Mouse (Mus musculus) thymus, adult 2 months (tissue): ENCODE data around the gene Mad1l1.

Experiments used
- CTCF ChIP-seq: fragments of 200-500 bp; IDR thresholded peaks from 2 replicates; pipeline ENCODE4 v1.5.1; 2012; ENCODE audit warnings: mild to moderate bottlenecking, control low read depth, low read length, moderate library complexity, borderline replicate concordance; ENCODE audit not compliant: control insufficient read depth, poor library complexity, insufficient read depth; ENCODE audit errors: extremely low read depth
- POLR2A ChIP-seq: fragments of 200-500 bp; IDR thresholded peaks from 2 replicates; pipeline ENCODE4 v1.6.1; 2012; ENCODE audit warnings: mild to moderate bottlenecking, low read length, control low read depth, moderate library complexity; ENCODE audit not compliant: control insufficient read depth, poor library complexity, insufficient read depth; ENCODE audit errors: extremely low read depth

GRCm38 (mm10) chr5:140183387-140183786, 138.0 kb downstream of the Mad1l1 start:
- TF ChIP-seq CTCF = no peak
- TF ChIP-seq POLR2A = no peak
